Mouse (Mus musculus) spleen, postnatal 4 days (tissue): Measurements from ENCODE around the gene Spns2.

Experiments used
- DNase-seq, 2 experiments: peaks; one replicate each; pipeline ENCODE4 v3.0.0; 2022; ENCODE audit warnings: low spot score in 2 of 2

The Spns2 gene

GRCm38 (mm10) chr11:72489881-72490301, at the start of gene Spns2:
Gene Spns2 (minus strand): TSS chr11:72489904.
- DNase-seq: peak; percentile 85 to 91

- no peak for DNase-seq
These were observed 49.1 kb upstream of the Spns2 start for GRCm38 (mm10) chr11:72538811-72539210.

GRCm38 (mm10) chr11:72538037-72538755, 48.5 kb upstream of the Spns2 start:
- peak in 1 of 2 experiments; percentile 46 for DNase-seq

GRCm38 (mm10) chr11:72537503-72537902, 47.8 kb upstream of the Spns2 start:
- DNase-seq: no peak

GRCm38 (mm10) chr11:72535519-72535918, 45.8 kb upstream of the Spns2 start:
- peak in 1 of 2 experiments; percentile 27 for DNase-seq

- no peak for DNase-seq
These were observed 43.2 kb upstream of the Spns2 start for GRCm38 (mm10) chr11:72532890-72533289.

- DNase-seq: no peak
These were observed 41.9 kb upstream of the Spns2 start for GRCm38 (mm10) chr11:72531632-72532031.

- DNase-seq: no peak
These were observed 41.4 kb upstream of the Spns2 start for GRCm38 (mm10) chr11:72531144-72531543.

- no peak for DNase-seq
These were observed 36.5 kb upstream of the Spns2 start for GRCm38 (mm10) chr11:72526190-72526589.

GRCm38 (mm10) chr11:72523711-72524110, 34.0 kb upstream of the Spns2 start:
- no peak for DNase-seq

GRCm38 (mm10) chr11:72522616-72523041, 32.9 kb upstream of the Spns2 start:
- no peak for DNase-seq

- no peak for DNase-seq
These were observed 32.2 kb upstream of the Spns2 start for GRCm38 (mm10) chr11:72521598-72522541.

GRCm38 (mm10) chr11:72519895-72520294, 30.2 kb upstream of the Spns2 start:
- DNase-seq: no peak

GRCm38 (mm10) chr11:72519189-72519588, 29.5 kb upstream of the Spns2 start:
- no peak for DNase-seq

GRCm38 (mm10) chr11:72518449-72518848, 28.7 kb upstream of the Spns2 start:
- DNase-seq: no peak

- no peak for DNase-seq
These were observed 25.3 kb upstream of the Spns2 start for GRCm38 (mm10) chr11:72514967-72515366.

- DNase-seq: no peak
These were observed 18.9 kb upstream of the Spns2 start for GRCm38 (mm10) chr11:72508651-72509050.

- no peak for DNase-seq
These were observed 17.9 kb upstream of the Spns2 start for GRCm38 (mm10) chr11:72507651-72508050.

- no peak for DNase-seq
These were observed 14.5 kb upstream of the Spns2 start for GRCm38 (mm10) chr11:72504016-72504797.

- DNase-seq: no peak
These were observed 13.8 kb upstream of the Spns2 start for GRCm38 (mm10) chr11:72503501-72503921.

- no peak for DNase-seq
These were observed 12.5 kb upstream of the Spns2 start for GRCm38 (mm10) chr11:72502236-72502635.
